ENCODE assay signal across 16 mouse cellular contexts in the genomic region with DNA sequence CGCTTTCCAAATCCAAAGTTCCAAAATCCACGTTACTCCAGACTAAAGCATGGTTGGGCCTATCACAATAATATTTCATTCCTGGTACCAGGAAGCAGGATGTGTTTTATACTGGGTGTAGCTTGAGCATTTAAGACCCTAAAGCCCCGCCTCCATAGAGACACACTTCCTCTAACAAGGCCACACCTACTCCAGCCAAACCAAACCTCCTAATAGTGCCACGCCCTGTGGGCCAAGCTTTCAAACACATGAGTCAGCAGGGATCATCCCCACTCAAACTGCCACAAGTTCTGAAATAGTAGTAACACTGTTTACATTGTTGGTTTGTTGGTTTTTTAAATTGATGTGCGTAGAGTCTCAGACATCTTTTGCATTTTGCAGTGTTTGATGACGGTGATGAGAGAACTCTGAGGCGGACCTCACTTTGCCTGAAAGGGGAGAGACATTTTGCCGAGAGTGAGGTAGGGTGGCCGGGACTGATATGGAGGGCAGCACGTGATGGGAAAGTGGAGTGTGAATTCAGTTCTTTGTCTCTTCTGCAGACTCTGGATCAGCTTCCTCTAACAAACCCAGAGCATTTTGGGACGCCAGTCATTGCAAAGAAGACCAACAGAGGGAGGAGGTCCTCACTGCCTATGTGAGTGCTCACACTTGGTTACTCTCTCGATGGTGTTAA. TPM values are rescaled to one million over a fixed set of nuclear protein-coding genes. Genes with fewer than 3 reads are reported as not detected.
DNase-seq lines count a peak whose midpoint lies in the region; ATAC-seq lines count a peak whose summit lies in the region.
"Had no signal": no experiment of that assay in that cellular context is flagged by ENCODE, and none has a peak within 500 bp of the region (broad histone marks: within the 10 kb centered on the region; RNA-seq: fewer than 3 reads in every experiment).

No protein-coding gene starts in this region.

- peak; percentile 49 for DNase-seq in embryonic facial prominence, embryonic 14.5 days (ENCODE audit: low spot score)
- no peak for DNase-seq in embryonic facial prominence, embryonic 10.5 days (ENCODE audit: low spot score)
- peak; percentile 86 for DNase-seq in ES-CJ7 (ENCODE audit: low read depth, low spot score)
- DNase-seq in ovary, postnatal 36 days (ENCODE audit: low spot score), result no peak
- no peak for DNase-seq in spleen, adult 12 weeks (ENCODE audit: low spot score)
- no peak for DNase-seq in cerebellum, postnatal 36 days
- DNase-seq: adrenal gland, adult 2 months; cerebellum, adult 2 months; heart, postnatal 36 days; lung, adult 18-20 months; thymus, adult 2 months had no signal

- no peak for ATAC-seq in embryonic facial prominence, embryonic 14.5 days (ENCODE audit: low read depth)
- peak; percentile 66 for ATAC-seq in granulocyte monocyte progenitor cell, adult 5-6 weeks (replicated peaks; ENCODE audit: poor library complexity, severe bottlenecking)
- peak; percentile 56 for ATAC-seq in megakaryocyte, adult 5-6 weeks (ENCODE audit: poor library complexity, severe bottlenecking)

- H3K27ac ChIP-seq in embryonic facial prominence, embryonic 14.5 days (replicated peaks; ENCODE audit: low read depth, low read length), result no peak overlapping the region
- no peak overlapping the region for H3K27ac ChIP-seq in embryonic facial prominence, embryonic 10.5 days (replicated peaks)
- H3K27ac ChIP-seq: kidney, postnatal 0 days; left cerebral cortex, adult 2 months had no signal

- H3K4me2 ChIP-seq in embryonic facial prominence, embryonic 14.5 days (ENCODE audit: low read depth, low read length), result no peak overlapping the region

- H3K9me3 ChIP-seq in embryonic facial prominence, embryonic 14.5 days (ENCODE audit: control insufficient read depth, low read length), result no peaks in the 10 kb centered on the region
- no peaks in the 10 kb centered on the region for H3K9me3 ChIP-seq in embryonic facial prominence, embryonic 10.5 days

- no peak overlapping the region for H3K4me3 ChIP-seq in embryonic facial prominence, embryonic 14.5 days (ENCODE audit: low read depth, low read length)
- H3K4me3 ChIP-seq in embryonic facial prominence, embryonic 10.5 days, result no peak overlapping the region
- H3K4me3 ChIP-seq: erythroblast, embryonic 14.5 days; left cerebral cortex, adult 2 months had no signal

- H3K9ac ChIP-seq in embryonic facial prominence, embryonic 14.5 days (ENCODE audit: low read depth, low read length), result no peak overlapping the region

- peaks cover 83% of the 10 kb centered on the region for H3K36me3 ChIP-seq in embryonic facial prominence, embryonic 14.5 days (ENCODE audit: control insufficient read depth, insufficient read depth, low read length)
- peaks cover 81% of the 10 kb centered on the region for H3K36me3 ChIP-seq in embryonic facial prominence, embryonic 10.5 days (replicated peaks)

- H3K27me3 ChIP-seq in embryonic facial prominence, embryonic 14.5 days (replicated peaks; ENCODE audit: control insufficient read depth, insufficient read depth, low read length), result no peaks in the 10 kb centered on the region
- H3K27me3 ChIP-seq in embryonic facial prominence, embryonic 10.5 days (replicated peaks; ENCODE audit: low read depth, poor library complexity, severe bottlenecking), result no peaks in the 10 kb centered on the region

- H3K4me1 ChIP-seq in embryonic facial prominence, embryonic 14.5 days (ENCODE audit: control insufficient read depth, insufficient read depth, low read length), result no peaks in the 10 kb centered on the region
- H3K4me1 ChIP-seq in embryonic facial prominence, embryonic 10.5 days, result no peaks in the 10 kb centered on the region

- 88% methylated on average over 12 of the region's 12 CpGs for WGBS in embryonic facial prominence, embryonic 14.5 days
- 93% methylated on average over 12 of the region's 12 CpGs for WGBS in embryonic facial prominence, embryonic 10.5 days

RNA-seq across cellular contexts. Expression of a gene that starts 21.1 kb away (rescaled TPM):
- 28.6 and 32.5 TPM in 2 replicates for polyA plus RNA-seq in embryonic facial prominence, embryonic 14.5 days (2014; fragmentation: Nextera tagmentation; extraction: Ambion mirVana)
- 26.6 and 26.9 TPM in 2 replicates for polyA plus RNA-seq in embryonic facial prominence, embryonic 10.5 days (2016; fragmentation: Nextera tagmentation; extraction: Ambion mirVana)
- total RNA-seq in granulocyte monocyte progenitor cell, adult 5-6 weeks (2014; fragmentation: Nextera tagmentation), result 23.8 and 26.9 TPM in 2 replicates
- 43.3 and 46.0 TPM in 2 replicates for total RNA-seq in granulocyte monocyte progenitor cell, adult 5-6 weeks (2017)
- 42.4 and 45.0 TPM in 2 replicates for total RNA-seq in megakaryocyte, adult 5-6 weeks (2015)
- 74.6 and 79.6 TPM in 2 replicates for total RNA-seq in megakaryocyte, adult 5-6 weeks (2017)

Comparison
In these comparisons a context has a peak if more than half of its experiments do, and no peak if none do; other contexts are left out.
1. DNase-seq: peak in embryonic facial prominence, embryonic 14.5 days (single experiment) and ES-CJ7 (single experiment); none in embryonic facial prominence, embryonic 10.5 days (single experiment), ovary, postnatal 36 days (single experiment), spleen, adult 12 weeks (single experiment) and cerebellum, postnatal 36 days (0 of 2).